Mouse (Mus musculus) embryonic fibroblast, embryonic 13.5 days (primary cell): Measurements from ENCODE around the gene Eif3m. TPM values are rescaled to one million over a fixed set of nuclear protein-coding genes. Genes with fewer than 3 reads are reported as not detected.
"Not testable (repeated sequence)": the region's sequence is repeated elsewhere in the genome, so short reads cannot be mapped to it uniquely, and the experiment has no call there.

Experiments used
- H3K27ac ChIP-seq: 2 replicates; pipeline ENCODE4 v1.5.1; 2012; ENCODE audit warnings: low read length, control low read depth, inconsistent platforms; ENCODE audit not compliant: insufficient read depth
- H3K4me1 ChIP-seq: 2 replicates; pipeline ENCODE4 v1.6.1; 2011; ENCODE audit warnings: low read length; ENCODE audit not compliant: control insufficient read depth, insufficient read depth
- H3K4me3 ChIP-seq: 2 replicates; pipeline ENCODE4 v1.5.1; 2011; ENCODE audit warnings: mild to moderate bottlenecking, control low read depth, low read length; ENCODE audit not compliant: insufficient read depth
- CTCF ChIP-seq: IDR thresholded peaks from 2 replicates; pipeline ENCODE4 v1.5.1; 2011; ENCODE audit warnings: mild to moderate bottlenecking, control low read depth, low read length, moderate library complexity, borderline replicate concordance; ENCODE audit not compliant: insufficient read depth
- POLR2A ChIP-seq: IDR thresholded peaks from 2 replicates; pipeline ENCODE4 v1.6.1; 2011; ENCODE audit warnings: low read depth, mild to moderate bottlenecking, control low read depth, low read length, moderate library complexity
- polyA plus RNA-seq: library from polyadenylated mRNA; stranded (reverse); fragments of >200 nt; gene quantifications from 2 replicates; pipeline ENCODE4 v1.2.4, GENCODE M21; 2011; ENCODE audit warnings: low read depth; ENCODE audit not compliant: missing spikeins, insufficient read length

The Eif3m gene
- polyA plus RNA-seq, 1 experiment: 215 TPM

- TF ChIP-seq CTCF (no peak), POLR2A (no peak)
- no peak overlapping the region for H3K4me3 ChIP-seq
- H3K27ac ChIP-seq: no peak overlapping the region
- H3K4me1 ChIP-seq: no peaks in the 10 kb centered on the region
Measured at GRCm38 (mm10) chr2:105034084-105034483, 17.2 kb upstream of the Eif3m start.

GRCm38 (mm10) chr2:105030505-105030904 lies 13.6 kb upstream of the Eif3m start:
- TF ChIP-seq CTCF: no peak
- TF ChIP-seq POLR2A: no peak
- H3K4me3 ChIP-seq: no peak overlapping the region
- H3K4me1 ChIP-seq: no peaks in the 10 kb centered on the region
- H3K27ac ChIP-seq: no peak overlapping the region

GRCm38 (mm10) chr2:105028806-105029205 lies 11.9 kb upstream of the Eif3m start:
- Histone ChIP-seq H3K27ac (no peak overlapping the region), H3K4me3 (no peak overlapping the region), H3K4me1 (no peaks in the 10 kb centered on the region)
- TF ChIP-seq CTCF (no peak), POLR2A (no peak)

DNA sequence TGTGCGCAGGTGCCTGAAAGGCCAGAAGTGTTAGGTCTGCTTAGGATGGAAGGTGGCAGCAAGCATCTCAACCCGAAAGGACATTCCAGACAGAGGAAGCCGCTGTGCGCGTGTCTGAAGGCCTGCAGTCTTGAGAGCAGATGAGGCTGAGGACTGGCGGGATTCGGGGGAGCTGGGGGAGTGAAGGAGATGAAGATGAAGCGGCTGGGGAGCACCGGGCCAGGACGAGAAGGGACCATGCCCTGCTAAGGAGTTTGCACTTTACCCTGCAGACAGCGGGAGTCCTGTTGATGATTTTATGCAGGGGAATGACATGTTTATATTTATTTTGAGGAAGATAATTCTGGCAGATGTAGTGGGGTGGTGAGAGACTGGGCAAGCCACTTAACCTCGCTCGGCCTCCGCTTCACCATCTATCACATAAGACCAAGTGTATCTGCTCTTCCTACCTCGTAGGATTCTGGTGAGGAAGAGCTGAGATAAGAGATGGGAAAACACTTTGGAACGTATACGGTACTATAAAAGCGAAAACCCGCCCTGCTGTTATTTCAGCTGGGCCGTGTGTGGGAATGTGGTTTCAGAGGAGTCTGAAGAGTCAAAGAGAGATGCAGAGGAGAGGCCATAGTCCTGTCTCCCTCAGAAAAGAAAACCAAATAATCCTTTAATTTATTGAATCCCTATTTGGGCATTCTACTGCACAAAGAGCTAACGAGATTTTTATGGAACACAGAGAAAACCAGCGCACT lies 10.2 kb upstream of the Eif3m start:
- TF ChIP-seq CTCF (no peak), POLR2A (no peak)
- H3K4me1 ChIP-seq: no peaks in the 10 kb centered on the region
- H3K27ac ChIP-seq: no peak overlapping the region

DNA sequence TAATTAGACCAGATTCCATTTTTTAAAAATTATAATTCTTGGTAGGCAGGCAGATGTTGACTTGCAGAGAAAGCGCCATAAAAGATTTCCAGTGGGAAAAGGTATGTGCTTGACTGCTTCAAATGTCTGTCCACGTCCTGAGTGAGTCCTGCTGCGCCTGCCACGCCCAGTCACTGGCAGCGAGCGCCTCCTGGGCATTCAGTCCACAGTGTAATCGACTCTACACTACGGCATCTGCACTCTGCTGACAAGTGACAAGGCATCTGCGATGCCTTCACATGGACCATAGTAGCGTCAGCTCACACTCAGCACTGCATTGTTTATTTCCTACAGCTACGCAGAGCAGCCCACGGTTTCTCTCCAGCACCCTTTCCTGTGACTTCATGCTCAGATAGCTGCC lies 8.7 kb upstream of the Eif3m start:
- not testable (repeated sequence) for H3K27ac ChIP-seq, H3K4me1 ChIP-seq, H3K4me3 ChIP-seq

More for the DNA sequence above, 10.2 kb upstream of the Eif3m start:
- no peak overlapping the region for H3K4me3 ChIP-seq

- H3K27ac ChIP-seq: no peak overlapping the region
- no peaks in the 10 kb centered on the region for H3K4me1 ChIP-seq
- TF ChIP-seq POLR2A (no peak), CTCF (no peak)
- no peak overlapping the region for H3K4me3 ChIP-seq
Measured at GRCm38 (mm10) chr2:105023815-105024214, 6.9 kb upstream of the Eif3m start.

DNA sequence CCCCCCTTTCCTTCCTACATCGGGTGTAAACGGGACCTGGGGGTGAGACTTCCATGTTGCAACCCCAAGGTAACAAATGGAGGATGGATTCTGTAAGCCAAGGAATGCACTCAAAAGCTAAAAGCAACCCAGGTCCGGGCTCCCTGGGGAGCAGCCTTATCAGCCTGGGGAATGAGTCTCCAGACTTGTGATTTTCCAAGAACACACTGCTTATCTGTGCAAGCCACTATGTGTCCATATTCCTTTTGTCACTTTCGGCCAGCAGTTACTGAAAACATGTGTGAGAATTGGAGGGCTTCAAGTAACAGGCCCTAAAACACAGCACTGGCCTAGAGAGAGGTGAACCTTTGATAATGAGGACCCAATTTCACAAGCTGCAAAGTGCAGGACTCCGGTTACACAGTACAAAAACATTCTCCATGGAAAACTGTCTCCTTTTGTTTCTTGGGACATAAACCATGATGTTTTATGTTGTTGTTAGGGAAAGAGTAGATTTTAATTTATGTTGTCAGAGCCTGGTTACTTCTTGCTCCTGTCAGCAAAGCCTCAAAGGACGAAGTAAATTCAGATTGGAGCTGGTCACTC lies 6.2 kb upstream of the Eif3m start:
- Histone ChIP-seq H3K27ac (no peak overlapping the region), H3K4me3 (no peak overlapping the region), H3K4me1 (no peaks in the 10 kb centered on the region)
- no peak for TF ChIP-seq CTCF
- TF ChIP-seq POLR2A: no peak

GRCm38 (mm10) chr2:105021836-105022235 lies 5.0 kb upstream of the Eif3m start:
- Histone ChIP-seq H3K27ac (no peak overlapping the region), H3K4me3 (no peak overlapping the region), H3K4me1 (no peaks in the 10 kb centered on the region)
- no peak for TF ChIP-seq POLR2A
- TF ChIP-seq CTCF: no peak

- H3K4me3 ChIP-seq: no peak overlapping the region
- TF ChIP-seq POLR2A (no peak), CTCF (no peak)
- no peaks in the 10 kb centered on the region for H3K4me1 ChIP-seq
- no peak overlapping the region for H3K27ac ChIP-seq
Measured at GRCm38 (mm10) chr2:105021256-105021655, 4.4 kb upstream of the Eif3m start.

GRCm38 (mm10) chr2:105019457-105019856 lies 2.6 kb upstream of the Eif3m start:
- no peak overlapping the region for H3K27ac ChIP-seq
- H3K4me3 ChIP-seq: no peak overlapping the region
- TF ChIP-seq CTCF (no peak), POLR2A (no peak)
- no peaks in the 10 kb centered on the region for H3K4me1 ChIP-seq

GRCm38 (mm10) chr2:105017802-105018201 lies 922 bp upstream of the Eif3m start:
- H3K4me3 ChIP-seq: no peak overlapping the region
- H3K27ac ChIP-seq: no peak overlapping the region
- H3K4me1 ChIP-seq: no peaks in the 10 kb centered on the region
- TF ChIP-seq CTCF: no peak
- no peak for TF ChIP-seq POLR2A
